Mouse (Mus musculus) heart, embryonic 13.5 days (tissue): ENCODE data around the gene Rab11fip5. TPM values are rescaled to one million over a fixed set of nuclear protein-coding genes. Genes with fewer than 3 reads are reported as not detected.

Experiments
- ATAC-seq: fragments of 200-750 bp; cut with Nextera tagmentation; 2 replicates; pipeline ENCODE4 v1.8.0; 2017; ENCODE audit warnings: moderate TSS enrichment; ENCODE audit not compliant: insufficient number of reproducible peaks, low FRiP score, low TSS enrichment; ENCODE audit errors: extremely low read depth
- H3K27ac ChIP-seq: fragments of 300-500 bp; sonication (generic); replicated peaks from 2 replicates; pipeline ENCODE4 v1.5.1; 2015; ENCODE audit warnings: moderate library complexity, mild to moderate bottlenecking, inconsistent platforms
- H3K27me3 ChIP-seq: fragments of 300-500 bp; sonication (generic); replicated peaks from 2 replicates; pipeline ENCODE4 v1.6.1; 2015; ENCODE audit warnings: mild to moderate bottlenecking, inconsistent platforms
- H3K36me3 ChIP-seq: fragments of 300-500 bp; sonication (generic); 2 replicates; pipeline ENCODE4 v1.6.1; 2015; ENCODE audit warnings: mild to moderate bottlenecking, inconsistent platforms
- H3K4me1 ChIP-seq: fragments of 300-500 bp; sonication (generic); 2 replicates; pipeline ENCODE4 v1.6.1; 2015; ENCODE audit warnings: inconsistent platforms
- H3K4me2 ChIP-seq: fragments of 300-500 bp; sonication (generic); 2 replicates; pipeline ENCODE4 v1.6.1; 2015; ENCODE audit warnings: inconsistent platforms, mild to moderate bottlenecking, moderate library complexity
- H3K4me3 ChIP-seq: fragments of 300-500 bp; sonication (generic); 2 replicates; pipeline ENCODE4 v1.5.1; 2015; ENCODE audit warnings: moderate library complexity, mild to moderate bottlenecking, inconsistent platforms
- H3K9ac ChIP-seq: fragments of 300-500 bp; sonication (generic); 2 replicates; pipeline ENCODE4 v1.6.1; 2015; ENCODE audit warnings: inconsistent platforms, mild to moderate bottlenecking, moderate library complexity
- H3K9me3 ChIP-seq: fragments of 300-500 bp; sonication (generic); 2 replicates; pipeline ENCODE4 v1.6.1; 2016; ENCODE audit warnings: inconsistent platforms
- WGBS: fragments of 180-500 bp; shearing (Covaris S2); methylation state at CpG from one replicate; pipeline ENCODE4 v1.1.7; 2015; ENCODE audit warnings: mixed read lengths; 5-methylcytosine and 5-hydroxymethylcytosine counted together
- polyA plus RNA-seq: library from polyadenylated mRNA; unstranded; fragments of >200 nt; fragmentation: Nextera tagmentation; extraction: Ambion mirVana; gene quantifications from 2 replicates; pipeline ENCODE4 v1.2.1, GENCODE M21; 2015

The Rab11fip5 gene
- 38.7 and 45.2 TPM in 2 replicates for polyA plus RNA-seq

DNA sequence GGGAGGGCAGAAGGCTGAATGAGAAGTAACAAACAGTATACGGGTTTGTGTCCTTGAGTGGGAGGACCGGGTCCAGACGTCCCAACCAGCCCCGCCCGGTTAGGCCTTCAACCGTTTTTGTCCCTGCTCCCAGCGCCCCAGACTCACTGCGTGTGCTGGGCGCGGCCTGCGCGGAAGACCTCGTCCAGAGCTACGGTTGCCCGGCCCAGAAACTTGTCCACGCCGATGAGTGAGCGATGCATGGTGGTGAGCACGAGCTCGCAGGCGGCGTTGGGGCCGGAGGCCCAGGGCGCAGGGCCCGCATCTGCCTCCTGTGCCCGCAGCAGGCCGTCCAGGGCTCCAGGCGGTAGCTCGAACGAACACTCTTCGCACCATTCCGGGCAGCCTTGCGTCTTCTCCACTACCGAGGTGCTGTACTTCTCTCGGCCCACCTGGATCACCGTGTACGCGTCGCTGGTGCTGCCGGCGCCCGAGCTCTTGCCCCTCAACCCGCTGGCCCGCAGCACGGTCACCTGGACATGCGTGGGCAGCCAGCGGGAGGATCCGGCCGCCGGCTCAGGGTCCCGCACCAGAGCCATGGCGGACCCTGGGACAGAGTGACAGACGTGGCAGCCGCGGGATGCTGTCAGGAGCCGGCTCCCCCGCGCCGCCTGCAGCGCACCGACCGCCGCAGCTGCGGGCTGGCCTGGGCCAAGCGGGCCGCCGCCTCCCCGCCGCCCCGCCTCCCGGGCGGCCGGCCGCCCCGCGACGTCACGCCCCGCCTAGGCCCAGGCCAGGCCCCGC is at the start of gene Rab11fip5:
TSS of gene Rab11fip5 (minus strand) at position 684 of the 783 bp plus-strand sequence.
- Histone ChIP-seq H3K27me3 (no peaks in the 10 kb centered on the region), H3K36me3 (peaks cover 15% of the 10 kb centered on the region; the same call in 1 of the 2 replicates), H3K4me3 (peak within 1 kb of the TSS; percentile 94), H3K9ac (peak within 1 kb of the TSS; percentile 98), H3K4me2 (peak within 1 kb of the TSS; percentile 75), H3K27ac (peak within 1 kb of the TSS; percentile 96), H3K9me3 (no peaks in the 10 kb centered on the region), H3K4me1 (peaks cover 70% of the 10 kb centered on the region)
- 2% methylated on average over 79 of the region's 80 CpGs for WGBS
- no peak for ATAC-seq

DNA sequence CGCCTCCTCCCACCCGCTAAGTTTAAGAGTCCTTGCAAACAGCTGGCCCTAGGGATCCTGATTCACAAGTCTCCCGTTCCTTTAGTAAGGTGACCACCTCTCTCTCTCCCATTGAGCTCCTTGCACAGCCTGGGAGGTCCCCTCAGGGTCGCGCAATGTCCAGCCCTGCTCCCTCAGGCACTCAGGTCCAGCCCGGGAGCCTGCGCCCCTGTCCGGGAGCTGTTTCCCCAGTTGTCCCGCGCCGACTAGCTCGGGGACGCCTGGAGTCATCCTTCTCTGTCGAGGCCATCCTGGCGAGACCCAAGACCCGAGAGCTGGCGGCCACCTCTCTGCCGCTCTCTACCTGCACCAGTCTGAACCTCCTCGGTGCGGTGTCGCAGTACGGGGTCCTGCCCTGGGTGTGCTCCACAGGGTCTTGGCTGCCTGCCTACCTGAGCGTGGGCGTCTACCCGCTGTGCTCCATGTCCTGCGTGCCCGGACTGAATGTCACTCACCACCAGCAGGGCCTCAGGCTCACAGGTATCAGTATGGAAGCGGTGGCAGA is 49.5 kb upstream of the Rab11fip5 start, which contains the start of gene Noto:
TSS of gene Noto (plus strand) at position 51 of the 544 bp plus-strand sequence.
- peaks cover 8% of the 10 kb centered on the region for H3K4me1 ChIP-seq
- peaks cover 76% of the 10 kb centered on the region for H3K27me3 ChIP-seq
- no peak within 1 kb of the TSS; the same call in 1 of the 2 replicates for H3K9ac ChIP-seq
- H3K27ac ChIP-seq, result no peak within 1 kb of the TSS
- no peak for ATAC-seq
- peak within 1 kb of the TSS; percentile 15 for H3K4me3 ChIP-seq
- peak within 1 kb of the TSS; percentile 54 for H3K4me2 ChIP-seq
- H3K9me3 ChIP-seq, result no peaks in the 10 kb centered on the region
- no peaks in the 10 kb centered on the region for H3K36me3 ChIP-seq
- WGBS, result 11% methylated on average over 28 of the region's 28 CpGs

DNA sequence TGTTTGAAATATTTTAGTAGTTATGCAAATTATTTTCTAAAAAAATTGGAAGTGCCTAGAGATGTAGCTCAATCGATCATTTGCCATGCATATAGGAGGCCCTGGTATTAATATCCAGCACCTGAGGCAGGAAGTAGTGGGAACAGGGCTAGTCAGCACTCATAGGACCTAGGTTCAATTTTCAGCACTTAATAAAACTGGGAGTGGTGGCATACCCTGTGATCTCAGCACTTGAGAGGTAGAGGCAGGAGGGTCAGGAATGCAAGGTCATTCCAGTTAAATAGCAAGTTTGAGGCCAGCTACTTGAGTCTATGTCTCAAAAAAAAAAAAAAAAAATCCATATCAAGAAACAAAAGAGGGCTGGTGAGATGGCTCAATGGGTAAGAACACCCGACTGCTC is 44.7 kb upstream of the Rab11fip5 start:
- Histone ChIP-seq H3K4me3 (no peak overlapping the region), H3K9ac (no peak overlapping the region), H3K27me3 (peaks cover 58% of the 10 kb centered on the region), H3K4me2 (no peak overlapping the region), H3K9me3 (no peaks in the 10 kb centered on the region), H3K36me3 (no peaks in the 10 kb centered on the region), H3K27ac (no peak overlapping the region), H3K4me1 (peaks cover 7% of the 10 kb centered on the region)
- WGBS, result 81% methylated on average over 2 of the region's 2 CpGs
- no peak for ATAC-seq

DNA sequence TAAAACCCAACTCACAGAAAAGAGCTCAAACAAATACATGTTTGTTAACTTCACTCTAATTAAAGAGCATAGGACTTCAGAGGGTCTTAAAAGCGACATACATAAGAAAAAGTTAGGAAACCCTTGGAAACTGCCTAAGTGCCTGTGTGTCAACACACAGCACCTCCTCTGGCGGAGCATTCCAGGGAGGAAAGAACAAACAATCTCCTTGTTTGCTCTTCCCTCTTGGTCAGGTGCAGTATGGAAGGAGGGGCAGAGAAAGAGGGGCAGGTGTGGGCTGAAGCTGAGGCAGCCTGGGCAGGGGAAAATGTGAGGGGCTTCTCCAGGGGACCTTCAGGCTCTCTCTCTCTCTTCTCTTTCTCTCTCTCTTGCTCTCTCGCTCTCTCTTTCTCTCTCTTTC is 41.4 kb upstream of the Rab11fip5 start:
- no peak overlapping the region for H3K4me2 ChIP-seq
- no peaks in the 10 kb centered on the region for H3K36me3 ChIP-seq
- no peaks in the 10 kb centered on the region for H3K4me1 ChIP-seq
- no peak for ATAC-seq
- peaks cover 30% of the 10 kb centered on the region for H3K27me3 ChIP-seq
- no peaks in the 10 kb centered on the region for H3K9me3 ChIP-seq
- H3K9ac ChIP-seq, result no peak overlapping the region
- no peak overlapping the region for H3K27ac ChIP-seq
- WGBS, result 52% methylated on average over 3 of the region's 3 CpGs
- H3K4me3 ChIP-seq, result no peak overlapping the region

DNA sequence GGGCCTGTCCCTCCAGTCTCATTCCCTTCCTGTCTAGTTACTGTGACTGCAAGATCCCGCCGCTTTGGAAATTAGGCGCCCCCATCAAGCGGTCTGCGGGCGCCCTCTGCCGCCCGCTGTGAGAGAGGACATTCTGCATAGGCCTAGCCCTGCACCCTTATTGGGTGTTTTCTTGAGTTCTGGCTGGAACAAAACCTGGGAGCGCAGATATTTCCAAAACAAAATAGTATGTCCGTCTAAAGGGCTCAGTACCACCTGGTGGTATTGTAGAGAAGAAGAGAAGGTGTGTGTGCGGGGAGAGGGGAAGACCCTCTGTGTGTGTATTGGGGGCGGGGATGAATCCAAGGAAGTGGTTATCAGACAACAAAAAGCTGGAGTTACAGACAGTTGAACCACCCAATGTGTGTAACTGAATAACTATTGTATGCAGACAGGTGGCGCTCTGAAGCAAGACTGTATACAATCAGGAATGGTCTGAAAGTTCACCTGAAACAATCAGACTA is 36.4 kb upstream of the Rab11fip5 start:
- peaks cover 7% of the 10 kb centered on the region for H3K4me1 ChIP-seq
- no peak overlapping the region for H3K4me3 ChIP-seq
- H3K9ac ChIP-seq, result no peak overlapping the region
- no peaks in the 10 kb centered on the region for H3K36me3 ChIP-seq
- no peak overlapping the region for H3K27ac ChIP-seq
- 14% methylated on average over 13 of the region's 13 CpGs for WGBS
- no peak for ATAC-seq
- H3K27me3 ChIP-seq, result peaks cover 70% of the 10 kb centered on the region
- no peaks in the 10 kb centered on the region for H3K9me3 ChIP-seq
- no peak overlapping the region for H3K4me2 ChIP-seq

DNA sequence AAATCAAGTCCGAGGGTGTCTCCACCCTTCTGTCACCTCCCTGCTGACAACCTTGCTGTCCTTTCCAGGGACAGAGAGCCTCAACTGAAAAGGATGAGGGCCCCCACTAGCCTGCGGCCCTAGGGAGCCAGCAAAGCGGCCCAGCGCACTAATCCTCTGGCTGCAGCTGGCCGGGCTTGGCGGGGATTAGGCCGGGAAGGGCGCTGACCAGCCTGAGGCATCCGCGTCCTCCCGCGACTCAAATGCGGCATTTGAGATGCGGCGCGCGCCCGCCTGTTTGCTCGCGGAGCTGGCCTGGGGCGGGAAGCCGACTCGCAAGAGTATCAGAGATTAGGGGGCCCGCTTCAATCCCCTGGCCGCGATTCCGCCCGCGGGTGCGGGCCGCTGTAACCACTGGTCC is 34.6 kb upstream of the Rab11fip5 start:
- Histone ChIP-seq H3K36me3 (no peaks in the 10 kb centered on the region), H3K9ac (peak overlapping the region; percentile 45), H3K4me3 (peak overlapping the region; percentile 40), H3K9me3 (no peaks in the 10 kb centered on the region), H3K4me2 (peak overlapping the region; percentile 64), H3K27me3 (peaks cover 67% of the 10 kb centered on the region), H3K27ac (no peak overlapping the region), H3K4me1 (peaks cover 7% of the 10 kb centered on the region)
- 2% methylated on average over 31 of the region's 31 CpGs for whole genome bisulfite sequencing
- no peak for ATAC-seq

DNA sequence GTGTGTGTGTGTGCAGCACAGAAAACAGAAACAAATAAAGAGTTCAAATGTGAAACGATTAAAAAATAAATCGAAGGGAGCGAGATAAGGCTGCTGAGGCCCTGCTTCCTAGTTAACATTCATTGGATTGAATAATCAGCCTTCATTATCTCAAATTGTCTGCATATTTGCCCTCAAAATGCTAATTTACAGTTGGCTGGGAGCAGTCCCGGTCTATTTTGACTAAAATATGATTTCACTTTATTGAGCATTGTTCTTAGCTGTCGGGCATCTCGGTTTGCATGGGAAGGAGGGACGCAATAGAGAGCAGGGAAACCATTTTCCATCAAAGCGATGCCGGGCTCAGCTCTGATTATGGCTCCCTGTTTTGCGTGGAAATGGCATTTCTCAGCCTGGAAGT is 28.6 kb upstream of the Rab11fip5 start:
- Histone ChIP-seq H3K4me2 (no peak overlapping the region), H3K9me3 (no peaks in the 10 kb centered on the region), H3K27ac (no peak overlapping the region), H3K4me1 (no peaks in the 10 kb centered on the region), H3K4me3 (no peak overlapping the region), H3K27me3 (peaks cover 35% of the 10 kb centered on the region), H3K9ac (no peak overlapping the region), H3K36me3 (no peaks in the 10 kb centered on the region)
- 74% methylated on average over 10 of the region's 10 CpGs for WGBS
- no peak for ATAC-seq

DNA sequence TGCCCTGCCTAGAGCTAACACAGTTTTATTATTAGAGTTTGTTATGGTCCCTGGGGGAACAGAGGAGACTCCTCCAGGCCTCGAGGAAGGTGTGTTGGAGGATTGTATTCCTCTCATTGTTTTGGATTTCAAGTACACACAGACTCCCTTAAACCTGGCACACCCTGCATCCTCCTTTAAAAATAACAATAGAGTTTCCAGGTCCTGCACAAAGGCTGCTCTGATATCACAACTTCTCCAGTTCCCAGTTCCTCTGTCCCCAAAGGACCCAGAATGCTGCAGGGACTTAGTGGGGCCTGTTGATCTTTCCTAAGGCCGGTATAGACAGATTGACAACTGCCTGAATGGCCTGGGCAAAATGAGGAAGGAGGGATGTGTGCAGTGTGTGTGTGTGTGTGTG is 28.2 kb upstream of the Rab11fip5 start:
- Histone ChIP-seq H3K9me3 (no peaks in the 10 kb centered on the region), H3K4me3 (no peak overlapping the region), H3K4me2 (no peak overlapping the region), H3K9ac (no peak overlapping the region), H3K4me1 (no peaks in the 10 kb centered on the region), H3K27ac (no peak overlapping the region), H3K27me3 (peaks cover 31% of the 10 kb centered on the region), H3K36me3 (no peaks in the 10 kb centered on the region)
- no peak for ATAC-seq
- 38% methylated on average over 2 of the region's 2 CpGs for WGBS

DNA sequence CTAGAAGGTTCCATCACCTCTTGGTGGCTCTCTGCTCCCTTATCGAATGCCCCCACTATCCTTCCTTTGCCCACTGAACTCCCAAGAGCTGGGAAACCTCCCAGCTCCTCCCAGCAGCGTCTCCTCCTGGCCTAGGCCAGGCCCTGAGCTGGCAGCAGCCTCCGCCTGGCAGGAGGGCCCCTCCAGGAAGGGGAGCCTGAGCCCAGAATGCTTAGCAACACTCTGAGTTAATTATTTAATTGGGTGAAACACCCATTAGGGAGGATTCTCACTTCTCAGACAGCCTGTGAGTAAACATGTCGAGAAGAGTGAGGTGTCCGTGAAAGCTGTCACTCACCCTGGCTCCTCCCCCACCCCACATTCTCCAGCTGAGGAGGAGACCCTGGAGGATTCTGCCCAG is 25.3 kb upstream of the Rab11fip5 start:
- WGBS, result 25% methylated on average over 5 of the region's 5 CpGs
- no peaks in the 10 kb centered on the region for H3K4me1 ChIP-seq
- peaks cover 4% of the 10 kb centered on the region; the same call in 1 of the 2 replicates for H3K27me3 ChIP-seq
- no peak overlapping the region for H3K27ac ChIP-seq
- H3K36me3 ChIP-seq, result no peaks in the 10 kb centered on the region
- no peak overlapping the region for H3K4me3 ChIP-seq
- no peak for ATAC-seq
- no peak overlapping the region for H3K4me2 ChIP-seq
- no peaks in the 10 kb centered on the region for H3K9me3 ChIP-seq
- H3K9ac ChIP-seq, result no peak overlapping the region

DNA sequence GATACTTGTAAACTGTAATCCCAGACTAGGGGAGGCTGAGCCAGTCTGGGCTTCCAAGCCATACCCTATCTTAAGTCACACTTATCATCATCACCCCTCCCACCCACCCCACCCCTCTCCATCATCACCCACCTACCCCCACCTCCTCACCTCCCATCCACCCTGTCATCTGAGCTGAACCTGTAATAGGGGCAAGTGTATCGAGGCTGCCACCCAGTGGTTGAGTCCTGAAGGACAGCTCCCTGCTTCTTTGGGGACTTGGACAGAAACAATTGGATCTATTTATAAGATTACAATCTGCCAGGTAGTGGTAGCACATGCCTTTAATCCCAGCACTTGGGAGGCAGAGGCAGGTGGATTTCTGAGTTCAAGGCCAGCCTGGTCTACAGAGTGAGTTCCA is 22.7 kb upstream of the Rab11fip5 start:
- Histone ChIP-seq H3K4me1 (no peaks in the 10 kb centered on the region), H3K9me3 (no peaks in the 10 kb centered on the region), H3K4me3 (no peak overlapping the region), H3K9ac (no peak overlapping the region), H3K27me3 (peaks cover under 1% of the 10 kb centered on the region; the same call in 1 of the 2 replicates), H3K4me2 (no peak overlapping the region), H3K36me3 (no peaks in the 10 kb centered on the region), H3K27ac (no peak overlapping the region)
- ATAC-seq, result no peak
- 16% methylated on average over 1 of the region's 1 CpGs for WGBS

DNA sequence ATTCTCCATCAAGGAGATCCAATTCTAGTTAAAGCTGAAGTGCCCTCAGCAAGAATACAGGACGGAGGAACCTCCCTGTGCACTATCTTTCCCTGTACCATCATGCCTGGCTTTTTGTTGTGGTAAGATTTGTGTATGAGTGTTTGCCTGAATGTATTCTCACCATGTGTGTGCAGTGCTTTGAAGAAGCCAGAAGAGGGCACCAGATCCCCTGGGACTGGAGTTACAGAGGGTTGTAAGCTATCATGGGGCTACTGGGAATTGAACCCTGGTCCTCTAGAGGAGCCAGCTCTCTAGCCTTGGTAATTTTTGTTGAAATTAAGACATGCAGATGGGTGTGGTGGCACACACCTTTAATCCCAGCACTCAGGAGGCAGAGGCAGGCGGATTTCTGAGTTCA is 20.9 kb upstream of the Rab11fip5 start:
- Histone ChIP-seq H3K4me1 (no peaks in the 10 kb centered on the region), H3K27ac (no peak overlapping the region), H3K9ac (no peak overlapping the region), H3K9me3 (no peaks in the 10 kb centered on the region), H3K4me3 (no peak overlapping the region), H3K27me3 (peaks cover 5% of the 10 kb centered on the region; the same call in 1 of the 2 replicates), H3K36me3 (no peaks in the 10 kb centered on the region), H3K4me2 (no peak overlapping the region)
- WGBS, result 76% methylated on average over 2 of the region's 2 CpGs
- no peak for ATAC-seq
